In the genomic region with DNA sequence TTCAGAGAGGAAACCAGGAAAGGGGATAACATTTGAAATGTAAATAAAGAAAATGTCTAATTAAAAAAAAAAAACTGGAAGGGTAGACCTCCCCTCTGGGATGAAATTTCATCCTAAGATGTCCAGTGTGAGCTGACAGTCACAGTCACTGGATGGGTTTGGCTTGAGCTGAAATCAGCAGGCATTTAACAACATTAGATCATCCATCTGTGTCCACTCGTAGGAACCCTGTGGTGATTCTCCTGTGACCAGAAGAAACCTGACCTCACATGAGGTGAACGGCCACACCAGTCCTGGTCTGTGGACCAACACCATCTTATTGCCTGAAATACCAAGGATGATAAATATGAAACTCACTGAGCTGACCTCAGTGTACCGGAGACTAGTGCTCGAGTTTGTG, we compare ENCODE assay signal across 25 mouse cellular contexts.
DNase-seq lines count a peak whose midpoint lies in the region; ATAC-seq and TF ChIP-seq lines count a peak whose summit lies in the region.
"Had no signal": no experiment of that assay in that cellular context is flagged by ENCODE, and none has a peak within 500 bp of the region (broad histone marks: within the 10 kb centered on the region; RNA-seq: fewer than 3 reads in every experiment).

No protein-coding gene starts in this region.

- H3K4me3 ChIP-seq in gastrocnemius, adult 2 months, result no peak overlapping the region
- H3K4me3 ChIP-seq in midbrain, embryonic 11.5 days (ENCODE audit: low read depth, low read length), result no peak overlapping the region
- no peak overlapping the region for H3K4me3 ChIP-seq in midbrain, embryonic 15.5 days
- H3K4me3 ChIP-seq: forebrain, embryonic 13.5 days; heart, embryonic 13.5 days; limb, embryonic 13.5 days; lung, embryonic 15.5 days; midbrain, embryonic 12.5 days; neural tube, embryonic 13.5 days had no signal

- no peak for DNase-seq in gastrocnemius, adult 2 months
- no peak for DNase-seq in gastrocnemius, postnatal 36 days
- DNase-seq in midbrain, embryonic 11.5 days (ENCODE audit: low spot score, missing footprints), result peak; percentile 84
- DNase-seq in cerebellum, postnatal 14 days, result peak; percentile 45 to 65
- no peak for DNase-seq in heart, adult 11 months
- DNase-seq: adrenal gland, postnatal 14 days; heart, postnatal 10 days; kidney, postnatal 14 days; layer of hippocampus, adult 9-11 months; right cerebral cortex, postnatal 4 days; thymus, adult 2 months; thymus, postnatal 36 days had no signal

- no peaks in the 10 kb centered on the region for H3K36me3 ChIP-seq in midbrain, embryonic 11.5 days (ENCODE audit: control insufficient read depth, insufficient read depth, low read length)
- H3K36me3 ChIP-seq in midbrain, embryonic 15.5 days (replicated peaks), result no peaks in the 10 kb centered on the region
- H3K36me3 ChIP-seq: heart, embryonic 13.5 days; limb, embryonic 13.5 days; lung, embryonic 15.5 days; midbrain, embryonic 12.5 days; neural tube, embryonic 13.5 days had no signal

- H3K9me3 ChIP-seq in midbrain, embryonic 11.5 days (ENCODE audit: control insufficient read depth, low read length), result no peaks in the 10 kb centered on the region
- H3K9me3 ChIP-seq in midbrain, embryonic 15.5 days, result no peaks in the 10 kb centered on the region
- H3K9me3 ChIP-seq: forebrain, embryonic 13.5 days; heart, embryonic 13.5 days; limb, embryonic 13.5 days; lung, embryonic 15.5 days; midbrain, embryonic 12.5 days; neural tube, embryonic 13.5 days had no signal

- no peaks in the 10 kb centered on the region for H3K27me3 ChIP-seq in midbrain, embryonic 11.5 days (ENCODE audit: control insufficient read depth, insufficient read depth, low read length)
- no peaks in the 10 kb centered on the region for H3K27me3 ChIP-seq in midbrain, embryonic 15.5 days (replicated peaks)
- H3K27me3 ChIP-seq: forebrain, embryonic 13.5 days; heart, embryonic 13.5 days; limb, embryonic 13.5 days; lung, embryonic 15.5 days; midbrain, embryonic 12.5 days; neural tube, embryonic 13.5 days; Patski had no signal

- 83% methylated on average over 4 of the region's 4 CpGs for WGBS in midbrain, embryonic 11.5 days
- WGBS in midbrain, embryonic 15.5 days, result 84% methylated on average over 4 of the region's 4 CpGs

- H3K27ac ChIP-seq in gastrocnemius, adult 2 months, result peak overlapping the region; percentile 24; the same call in 1 of the 2 replicates
- no peak overlapping the region for H3K27ac ChIP-seq in midbrain, embryonic 11.5 days (ENCODE audit: low read depth, low read length)
- no peak overlapping the region for H3K27ac ChIP-seq in midbrain, embryonic 15.5 days
- H3K27ac ChIP-seq: forebrain, embryonic 13.5 days; heart, embryonic 13.5 days; hindbrain, embryonic 14.5 days; limb, embryonic 13.5 days; lung, embryonic 15.5 days; midbrain, embryonic 12.5 days; neural tube, embryonic 13.5 days; stomach, postnatal 0 days had no signal

- ATAC-seq in midbrain, embryonic 11.5 days (ENCODE audit: low FRiP score), result no peak
- ATAC-seq in midbrain, embryonic 15.5 days (replicated peaks), result no peak
- no peak for ATAC-seq in megakaryocyte, adult 5-6 weeks (ENCODE audit: poor library complexity, severe bottlenecking)
- ATAC-seq: forebrain, embryonic 13.5 days; intestine, postnatal 0 days; Patski had no signal

- TF ChIP-seq CTCF in gastrocnemius, adult 2 months (IDR thresholded peaks at IDR 0.05), result no peak

- H3K4me1 ChIP-seq in midbrain, embryonic 11.5 days (ENCODE audit: control insufficient read depth, insufficient read depth, low read length), result peaks cover 5% of the 10 kb centered on the region
- H3K4me1 ChIP-seq in midbrain, embryonic 15.5 days, result peaks cover 27% of the 10 kb centered on the region

- intact Hi-C loops in gastrocnemius, adult 2 months (cut with DNase I), result no loop called here
- intact Hi-C loops in gastrocnemius, postnatal 36 days (cut with DNase I), result no loop called here

- H3K4me2 ChIP-seq in midbrain, embryonic 11.5 days, result no peak overlapping the region
- H3K4me2 ChIP-seq in midbrain, embryonic 15.5 days, result no peak overlapping the region
- H3K4me2 ChIP-seq: forebrain, embryonic 13.5 days; heart, embryonic 13.5 days; hindbrain, embryonic 14.5 days; limb, embryonic 13.5 days; liver, embryonic 11.5 days; lung, embryonic 15.5 days; midbrain, embryonic 12.5 days; neural tube, embryonic 13.5 days had no signal

- no peak overlapping the region for H3K9ac ChIP-seq in midbrain, embryonic 11.5 days (ENCODE audit: low read length)
- no peak overlapping the region for H3K9ac ChIP-seq in midbrain, embryonic 15.5 days
- H3K9ac ChIP-seq: forebrain, embryonic 13.5 days; heart, embryonic 13.5 days; hindbrain, embryonic 14.5 days; limb, embryonic 13.5 days; lung, embryonic 15.5 days; midbrain, embryonic 12.5 days; neural tube, embryonic 13.5 days had no signal

Comparison
In these comparisons a context has a peak if more than half of its experiments do, and no peak if none do; other contexts are left out.
1. DNase-seq: peak in midbrain, embryonic 11.5 days (single experiment) and cerebellum, postnatal 14 days (2 of 2); none in gastrocnemius, adult 2 months (single experiment), gastrocnemius, postnatal 36 days (0 of 2) and heart, adult 11 months (single experiment).